Mouse (Mus musculus) small intestine, adult 2 months (tissue): ENCODE measurements at regions not wholly inside any gene's neighbourhood (a gene's known extent, or its start where the extent isn't known, plus 50 kb on each side); places are given as distances from the start of the nearest gene placed in this dataset.

Experiments used
- CTCF ChIP-seq: fragments of 200-500 bp; IDR thresholded peaks from 2 replicates; pipeline ENCODE4 v1.5.1; 2012; ENCODE audit warnings: low read depth, mild to moderate bottlenecking, control low read depth, inconsistent platforms, low read length, moderate library complexity, mixed read lengths; ENCODE audit not compliant: insufficient replicate concordance, insufficient read length; ENCODE audit errors: extremely low read depth
- POLR2A ChIP-seq: fragments of 200-500 bp; IDR thresholded peaks from 2 replicates; pipeline ENCODE4 v1.6.1; 2012; ENCODE audit warnings: low read depth, mild to moderate bottlenecking, control low read depth, inconsistent platforms, low read length, moderate library complexity

- TF ChIP-seq CTCF (no peak), POLR2A (no peak)
Measured at GRCm38 (mm10) chr1:73630363-73630762, 493.9 kb downstream of the Tns1 start.
